ENCODE assay signal across 8 mouse cellular contexts in genomic region chr19:12466204-12466603, GRCm38 (mm10). TPM values are rescaled to one million over a fixed set of nuclear protein-coding genes. Genes with fewer than 3 reads are reported as not detected.
A peak's percentile ranks its signal among the peaks of the same experiment; 100 is the strongest.
DNase-seq lines count a peak whose midpoint lies in the region; ATAC-seq lines count a peak whose summit lies in the region.

No protein-coding gene starts in this region.

- 27% methylated on average over 7 of the region's 7 CpGs for WGBS in intestine, embryonic 16.5 days
- WGBS in midbrain, embryonic 12.5 days: 27% methylated on average over 7 of the region's 7 CpGs

- peak; percentile 59 for DNase-seq in urinary bladder, postnatal 14 days (ENCODE audit: low spot score)
- no peak for DNase-seq in urinary bladder, postnatal 25 days (ENCODE audit: low spot score)
- DNase-seq in cerebellum, adult 8-10 months: peak; percentile 53
- DNase-seq in forelimb bud, embryonic 11.5 days (ENCODE audit: low read depth, low spot score): peak; percentile 58
- peak; percentile 48 for DNase-seq in left cerebral cortex, postnatal 4 days
- peak; percentile 53 to 77 for DNase-seq in spleen, postnatal 4 days (ENCODE audit: low spot score in 2 of 2)

- H3K36me3 ChIP-seq in intestine, embryonic 16.5 days (ENCODE audit: control insufficient read depth, insufficient read depth, low read length): peaks cover 11% of the 10 kb centered on the region
- H3K36me3 ChIP-seq in midbrain, embryonic 12.5 days: peaks cover 54% of the 10 kb centered on the region

- peak; percentile 55 for ATAC-seq in intestine, embryonic 16.5 days
- ATAC-seq in midbrain, embryonic 12.5 days (ENCODE audit: low FRiP score, low read depth): peak; percentile 58

- H3K27me3 ChIP-seq in intestine, embryonic 16.5 days (replicated peaks; ENCODE audit: control insufficient read depth, insufficient read depth, low read length): no peaks in the 10 kb centered on the region
- H3K27me3 ChIP-seq in midbrain, embryonic 12.5 days: no peaks in the 10 kb centered on the region

- H3K27ac ChIP-seq in intestine, embryonic 16.5 days (ENCODE audit: low read length): no peak overlapping the region
- peak overlapping the region; percentile 35 for H3K27ac ChIP-seq in midbrain, embryonic 12.5 days (replicated peaks)

- peaks cover 8% of the 10 kb centered on the region; the same call in 1 of the 2 replicates for H3K4me1 ChIP-seq in intestine, embryonic 16.5 days (ENCODE audit: control insufficient read depth, insufficient read depth, low read length)
- peaks cover 3% of the 10 kb centered on the region; the same call in 1 of the 2 replicates for H3K4me1 ChIP-seq in midbrain, embryonic 12.5 days

- no peak overlapping the region for H3K4me3 ChIP-seq in intestine, embryonic 16.5 days (ENCODE audit: low read length)
- no peak overlapping the region for H3K4me3 ChIP-seq in midbrain, embryonic 12.5 days

- no peak overlapping the region for H3K9ac ChIP-seq in intestine, embryonic 16.5 days (ENCODE audit: low read depth, low read length)
- no peak overlapping the region for H3K9ac ChIP-seq in midbrain, embryonic 12.5 days (replicated peaks)

- intact Hi-C loops in left cerebral cortex, postnatal 4 days (cut with DNase I): no loop called here

- H3K9me3 ChIP-seq in intestine, embryonic 16.5 days (ENCODE audit: control insufficient read depth, low read length): no peaks in the 10 kb centered on the region
- no peaks in the 10 kb centered on the region for H3K9me3 ChIP-seq in midbrain, embryonic 12.5 days

- H3K4me2 ChIP-seq in intestine, embryonic 16.5 days (ENCODE audit: low read depth, low read length): no peak overlapping the region
- no peak overlapping the region for H3K4me2 ChIP-seq in midbrain, embryonic 12.5 days (replicated peaks)

RNA-seq across cellular contexts. Expression of gene Mpeg1, which starts 5.6 kb away (rescaled TPM):
- polyA plus RNA-seq in intestine, embryonic 16.5 days (2015; fragmentation: Nextera tagmentation; extraction: Ambion mirVana): 0.97 and 1.0 TPM in 2 replicates
- 1 to 10 TPM; 3.7 to 5.0 TPM for total RNA-seq in left cerebral cortex, postnatal 4 days (2021)
- polyA plus RNA-seq in midbrain, embryonic 12.5 days (2016; fragmentation: Nextera tagmentation; extraction: Ambion mirVana): 0.43 and 0.48 TPM in 2 replicates

RNA-seq across cellular contexts. Expression of gene Dtx4, which starts 35.0 kb away (rescaled TPM):
- 9.9 and 11.1 TPM in 2 replicates for polyA plus RNA-seq in intestine, embryonic 16.5 days (2015; fragmentation: Nextera tagmentation; extraction: Ambion mirVana)
- 100 to 1,000 TPM; 124 to 146 TPM for total RNA-seq in left cerebral cortex, postnatal 4 days (2021)
- polyA plus RNA-seq in midbrain, embryonic 12.5 days (2016; fragmentation: Nextera tagmentation; extraction: Ambion mirVana): 63.5 and 67.3 TPM in 2 replicates

RNA-seq across cellular contexts. Expression of gene Pfpl, which starts 38.5 kb away (rescaled TPM):
- not detected in 2 replicates for polyA plus RNA-seq in intestine, embryonic 16.5 days (2015; fragmentation: Nextera tagmentation; extraction: Ambion mirVana)
- total RNA-seq in left cerebral cortex, postnatal 4 days (2021): not detected
- polyA plus RNA-seq in midbrain, embryonic 12.5 days (2016; fragmentation: Nextera tagmentation; extraction: Ambion mirVana): not detected in 2 replicates

RNA-seq across cellular contexts. Expression of gene Olfr1441, which starts 49.0 kb away (rescaled TPM):
- not detected in 2 replicates for polyA plus RNA-seq in intestine, embryonic 16.5 days (2015; fragmentation: Nextera tagmentation; extraction: Ambion mirVana)
- not detected for total RNA-seq in left cerebral cortex, postnatal 4 days (2021)
- not detected in 2 replicates for polyA plus RNA-seq in midbrain, embryonic 12.5 days (2016; fragmentation: Nextera tagmentation; extraction: Ambion mirVana)
